Mouse (Mus musculus): Measurements from ENCODE around the gene Adamtsl1.

Gene Adamtsl1

GRCm38 (mm10) chr4:85932129-85932528 is 418.2 kb downstream of the Adamtsl1 start:
- peak; percentile 14 for DNase-seq (ENCODE audit: low spot score)

- no peak for DNase-seq (ENCODE audit: low spot score)
These were observed 425.5 kb downstream of the Adamtsl1 start for GRCm38 (mm10) chr4:85939460-85939859.

- no peak for DNase-seq (ENCODE audit: low spot score)
These were observed 427.9 kb downstream of the Adamtsl1 start for GRCm38 (mm10) chr4:85941857-85942256.

GRCm38 (mm10) chr4:85953590-85953989 is 439.6 kb downstream of the Adamtsl1 start:
- DNase-seq (ENCODE audit: low spot score) = no peak

GRCm38 (mm10) chr4:85955387-85955786 is 441.4 kb downstream of the Adamtsl1 start:
- DNase-seq (ENCODE audit: low spot score) = no peak

GRCm38 (mm10) chr4:85957266-85957665 is 443.3 kb downstream of the Adamtsl1 start:
- no peak for DNase-seq (ENCODE audit: low spot score)

- no peak for DNase-seq (ENCODE audit: low spot score)
These were observed 443.9 kb downstream of the Adamtsl1 start for GRCm38 (mm10) chr4:85957879-85958278.

- DNase-seq (ENCODE audit: low spot score) = peak; percentile 4
These were observed 445.0 kb downstream of the Adamtsl1 start for GRCm38 (mm10) chr4:85959019-85959418.

GRCm38 (mm10) chr4:85976188-85976587 is 462.2 kb downstream of the Adamtsl1 start:
- DNase-seq (ENCODE audit: low spot score) = no peak

- DNase-seq (ENCODE audit: low spot score) = no peak
These were observed 465.2 kb downstream of the Adamtsl1 start for GRCm38 (mm10) chr4:85979206-85979605.

GRCm38 (mm10) chr4:86006596-86006995 is 492.6 kb downstream of the Adamtsl1 start:
- no peak for DNase-seq (ENCODE audit: low spot score)

- DNase-seq (ENCODE audit: low spot score) = no peak
These were observed 499.7 kb downstream of the Adamtsl1 start for GRCm38 (mm10) chr4:86013640-86014039.

- no peak for DNase-seq (ENCODE audit: low spot score)
These were observed 505.0 kb downstream of the Adamtsl1 start for GRCm38 (mm10) chr4:86018928-86019327.

GRCm38 (mm10) chr4:86019586-86019985 is 505.6 kb downstream of the Adamtsl1 start:
- no peak for DNase-seq (ENCODE audit: low spot score)

GRCm38 (mm10) chr4:86020372-86021090 is 506.6 kb downstream of the Adamtsl1 start:
- peak; percentile 54 for DNase-seq (ENCODE audit: low spot score)

GRCm38 (mm10) chr4:86024573-86025160 is 510.7 kb downstream of the Adamtsl1 start:
- DNase-seq (ENCODE audit: low spot score) = peak; percentile 19

- no peak for DNase-seq (ENCODE audit: low spot score)
These were observed 515.5 kb downstream of the Adamtsl1 start for GRCm38 (mm10) chr4:86029486-86029885.

- peak; percentile 77 for DNase-seq (ENCODE audit: low spot score)
These were observed 516.2 kb downstream of the Adamtsl1 start for GRCm38 (mm10) chr4:86030208-86030607.

- peak; percentile 14 for DNase-seq (ENCODE audit: low spot score)
These were observed 517.1 kb downstream of the Adamtsl1 start for GRCm38 (mm10) chr4:86031041-86031440.

GRCm38 (mm10) chr4:86040921-86041320 is 526.9 kb downstream of the Adamtsl1 start:
- DNase-seq (ENCODE audit: low spot score) = no peak

GRCm38 (mm10) chr4:86045448-86045847 is 531.5 kb downstream of the Adamtsl1 start:
- DNase-seq (ENCODE audit: low spot score) = no peak

- no peak for DNase-seq (ENCODE audit: low spot score)
These were observed 531.9 kb downstream of the Adamtsl1 start for GRCm38 (mm10) chr4:86045876-86046275.

- DNase-seq (ENCODE audit: low spot score) = no peak
These were observed 532.9 kb downstream of the Adamtsl1 start for GRCm38 (mm10) chr4:86046881-86047280.

All from adipocyte (in vitro differentiated cells).